Comparison of ENCODE assay signal across 8 mouse cellular contexts in genomic region chr7:29180077-29180853, GRCm38 (mm10). TPM values are rescaled to one million over a fixed set of nuclear protein-coding genes. Genes with fewer than 3 reads are reported as not detected.
DNase-seq lines count a peak whose midpoint lies in the region; ATAC-seq lines count a peak whose summit lies in the region.

Psmd8 (minus strand) TSS chr7:29180701.

- H3K9ac ChIP-seq in hindbrain, embryonic 14.5 days: peak within 1 kb of the TSS; percentile 86

- peak within 1 kb of the TSS; percentile 70 for H3K27ac ChIP-seq in hindbrain, embryonic 14.5 days

- peak; percentile 99 for DNase-seq in R1 (ENCODE audit: low read depth, low spot score)
- DNase-seq in cerebellum, postnatal 25 days: peak; percentile 96 to 98
- DNase-seq in frontal cortex, postnatal 25 days (ENCODE audit: low spot score in 2 of 2): peak; percentile 86 to 90
- peak; percentile 96 for DNase-seq in hindbrain, embryonic 14.5 days (ENCODE audit: low spot score)
- peak; percentile 95 to 96 for DNase-seq in layer of hippocampus, postnatal 36 days
- DNase-seq in lung, postnatal 36 days: peak; percentile 99
- DNase-seq in retina, postnatal 1 day: peak; percentile 99
- DNase-seq in urinary bladder, adult 18-20 months (ENCODE audit: low spot score in 2 of 2): peak; percentile 91 to 96

- H3K4me2 ChIP-seq in hindbrain, embryonic 14.5 days (replicated peaks): peak within 1 kb of the TSS; percentile 90

- peak within 1 kb of the TSS; percentile 78 for H3K4me3 ChIP-seq in hindbrain, embryonic 14.5 days (replicated peaks; ENCODE audit: low read length)

- no peaks in the 10 kb centered on the region for H3K9me3 ChIP-seq in hindbrain, embryonic 14.5 days (ENCODE audit: control insufficient read depth, low read length)

- peak; percentile 96 for ATAC-seq in hindbrain, embryonic 14.5 days (ENCODE audit: low FRiP score)

- H3K4me1 ChIP-seq in hindbrain, embryonic 14.5 days (replicated peaks; ENCODE audit: control insufficient read depth, insufficient read depth, low read length): peaks cover 16% of the 10 kb centered on the region

- WGBS in hindbrain, embryonic 14.5 days: under 1% methylated on average over 62 of the region's 62 CpGs

- H3K27me3 ChIP-seq in hindbrain, embryonic 14.5 days (ENCODE audit: control insufficient read depth, insufficient read depth, low read length): 0 out of 2 replicates have a peak, but pooled peaks cover 2% of the 10 kb centered on the region

- peaks cover 18% of the 10 kb centered on the region for H3K36me3 ChIP-seq in hindbrain, embryonic 14.5 days (replicated peaks; ENCODE audit: control insufficient read depth, insufficient read depth)

RNA-seq across cellular contexts. Expression of gene Psmd8, which starts in this region (rescaled TPM):
- polyA plus RNA-seq in hindbrain, embryonic 14.5 days (2014; fragmentation: Nextera tagmentation; extraction: Ambion mirVana): 295 and 302 TPM in 2 replicates
- total RNA-seq in layer of hippocampus, postnatal 36 days (2021): 100 to 1,000 TPM; 136 to 154 TPM

Comparison
In these comparisons a context has a peak if more than half of its experiments do, and no peak if none do; other contexts are left out.
1. Peak in every context shown above with its lines: DNase-seq, ATAC-seq, H3K4me3 ChIP-seq and H3K27ac ChIP-seq.